Mouse (Mus musculus): Measurements from ENCODE around the gene Olfr1411. TPM values are rescaled to one million over a fixed set of nuclear protein-coding genes. Genes with fewer than 3 reads are reported as not detected.

The Olfr1411 gene
- total and polyA plus RNA-seq, 3 experiments = not detected

DNA sequence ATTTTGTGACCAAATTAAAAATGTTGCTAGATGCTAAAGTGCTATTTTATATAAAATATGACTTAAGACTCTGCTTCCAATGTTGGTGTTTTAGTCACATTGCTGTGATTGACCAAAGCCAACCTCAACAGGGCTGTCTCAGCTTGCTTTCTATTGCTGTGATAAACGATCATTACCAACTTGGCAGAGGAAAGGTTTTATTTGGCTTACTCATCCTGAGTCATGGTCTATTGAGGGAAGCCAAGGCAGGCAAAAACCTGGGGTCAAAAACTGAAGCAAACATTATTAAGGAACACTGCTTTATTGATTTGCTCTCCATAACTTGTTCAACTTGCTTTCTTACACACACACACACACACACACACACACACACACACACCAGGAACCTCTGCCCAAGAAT lies 21.8 kb downstream of the Olfr1411 start:
- Histone ChIP-seq H3K4me1 (ENCODE audit: control insufficient read depth in 1 of 2, insufficient read depth in 2 of 2) (no peaks in the 10 kb centered on the region), H3K36me3 (replicated peaks in 1 of 2; ENCODE audit: control insufficient read depth in 1 of 2, insufficient read depth in 1 of 2, low read length in 1 of 2) (no peaks in the 10 kb centered on the region), H3K27ac (ENCODE audit: insufficient read depth, low read depth) (no peak overlapping the region), H3K9ac (ENCODE audit: insufficient read depth, low read depth) (no peak overlapping the region), H3K4me2 (ENCODE audit: insufficient read depth, low read depth, poor library complexity, severe bottlenecking) (no peak overlapping the region), H3K79me2 (replicated peaks; ENCODE audit: control insufficient read depth, extremely low read depth, insufficient read depth, poor library complexity, severe bottlenecking) (no peaks in the 10 kb centered on the region), H3K9me3 (replicated peaks; ENCODE audit: low read length) (no peaks in the 10 kb centered on the region), H3K4me3 (replicated peaks in 1 of 3; ENCODE audit: low read depth in 2 of 3, low read length in 2 of 3, poor library complexity in 1 of 3) (no peak overlapping the region), H3K27me3 (replicated peaks) (peaks cover 63% of the 10 kb centered on the region)
- TF ChIP-seq RAD21 (IDR thresholded peaks at IDR 0.05; ENCODE audit: low read depth, low read length) (no peak), MEF2A (IDR thresholded peaks at IDR 0.05; ENCODE audit: borderline replicate concordance, low read depth, low read length) (no peak), NRF1 (IDR thresholded peaks at IDR 0.05; ENCODE audit: low read depth, low read length) (no peak), GABPA (IDR thresholded peaks at IDR 0.05; ENCODE audit: insufficient replicate concordance, low read depth, low read length) (no peak), KAT2A (IDR thresholded peaks at IDR 0.05; ENCODE audit: insufficient replicate concordance, low read length) (no peak), CTCF (conservative IDR thresholded peaks at IDR 0.05 in 1 of 2, IDR thresholded peaks at IDR 0.05 in 1 of 2; ENCODE audit: low read depth in 2 of 2, low read length in 2 of 2) (no peak), USF1 (IDR thresholded peaks at IDR 0.05; ENCODE audit: low read depth, low read length) (no peak), MXI1 (IDR thresholded peaks at IDR 0.05; ENCODE audit: low read depth, low read length) (no peak), IRF4 (IDR thresholded peaks at IDR 0.05; ENCODE audit: low read depth, low read length) (no peak), MAX (IDR thresholded peaks at IDR 0.05; ENCODE audit: low read length) (no peak), SIN3A (IDR thresholded peaks at IDR 0.05; ENCODE audit: low read length) (no peak), CHD2 (IDR thresholded peaks at IDR 0.05; ENCODE audit: low read length) (no peak)
- no peak for DNase-seq (ENCODE audit: extremely low read depth)
- in situ Hi-C loops (cut with MboI; ENCODE audit: low pct_ligation_motif_present, low pct_unique_long_range_greater_than_20kb, low sequenced_read_pairs) (no loop called here), dilution Hi-C loops (cut with MboI; ENCODE audit: extremely low pct_ligation_motif_present, extremely low pct_unique_long_range_greater_than_20kb, low sequenced_read_pairs) (no loop called here)

DNA sequence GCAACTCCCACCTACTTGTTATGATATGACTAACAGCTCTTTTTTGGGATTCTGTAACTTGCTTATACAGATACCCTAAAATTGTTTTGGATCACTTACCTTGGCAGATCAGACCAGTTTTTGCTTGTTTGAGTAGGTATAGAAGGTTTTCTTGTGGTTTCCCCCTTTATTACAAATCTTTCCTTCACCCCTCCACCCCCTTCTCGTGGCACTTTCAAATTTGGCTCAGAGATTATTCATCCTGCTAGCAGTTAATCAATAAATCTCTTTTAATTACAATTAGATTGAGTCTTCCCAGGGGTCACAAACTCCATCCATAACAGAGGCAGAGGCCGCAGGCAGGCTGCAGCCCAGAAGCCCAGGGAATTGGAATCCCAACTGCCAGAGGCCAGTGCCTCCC lies 23.3 kb downstream of the Olfr1411 start, which contains the start of gene Olfr12:
TSS of gene Olfr12 (plus strand) at position 301 of the 400 bp plus-strand sequence.
- Histone ChIP-seq H3K4me1 (ENCODE audit: control insufficient read depth in 1 of 2, insufficient read depth in 2 of 2) (0 out of 4 replicates have a peak, but pooled peaks cover 0 to 2% of the 10 kb centered on the region in 2 experiments), H3K79me2 (replicated peaks; ENCODE audit: control insufficient read depth, extremely low read depth, insufficient read depth, poor library complexity, severe bottlenecking) (no peaks in the 10 kb centered on the region), H3K4me3 (replicated peaks in 1 of 3; ENCODE audit: low read depth in 2 of 3, low read length in 2 of 3, poor library complexity in 1 of 3) (no peak within 1 kb of the TSS), H3K4me2 (ENCODE audit: insufficient read depth, low read depth, poor library complexity, severe bottlenecking) (no peak within 1 kb of the TSS), H3K27me3 (replicated peaks) (peaks cover 58% of the 10 kb centered on the region), H3K36me3 (replicated peaks in 1 of 2; ENCODE audit: control insufficient read depth in 1 of 2, insufficient read depth in 1 of 2, low read length in 1 of 2) (no peaks in the 10 kb centered on the region), H3K27ac (ENCODE audit: insufficient read depth, low read depth) (no peak within 1 kb of the TSS), H3K9me3 (replicated peaks; ENCODE audit: low read length) (no peaks in the 10 kb centered on the region), H3K9ac (ENCODE audit: insufficient read depth, low read depth) (no peak within 1 kb of the TSS)
- dilution Hi-C loops (cut with MboI; ENCODE audit: extremely low pct_ligation_motif_present, extremely low pct_unique_long_range_greater_than_20kb, low sequenced_read_pairs) = no loop called here
- DNase-seq (ENCODE audit: extremely low read depth) = no peak
- TF ChIP-seq GABPA (IDR thresholded peaks at IDR 0.05; ENCODE audit: insufficient replicate concordance, low read depth, low read length) = no peak
- TF ChIP-seq BHLHE40 (IDR thresholded peaks at IDR 0.05; ENCODE audit: low read depth, low read length) = no peak
- no peak for TF ChIP-seq SIN3A (IDR thresholded peaks at IDR 0.05; ENCODE audit: low read length)
- TF ChIP-seq MAX (IDR thresholded peaks at IDR 0.05; ENCODE audit: low read length) = no peak
- TF ChIP-seq PAX5 (IDR thresholded peaks at IDR 0.05; ENCODE audit: low read length) = no peak
- TF ChIP-seq MEF2A (IDR thresholded peaks at IDR 0.05; ENCODE audit: borderline replicate concordance, low read depth, low read length) = no peak
- no peak for TF ChIP-seq ZC3H11A (IDR thresholded peaks at IDR 0.05; ENCODE audit: low read depth, low read length)
- TF ChIP-seq MYC (IDR thresholded peaks at IDR 0.05; ENCODE audit: low read depth, low read length) = no peak
- TF ChIP-seq TBP (conservative IDR thresholded peaks at IDR 0.05; ENCODE audit: low read depth, low read length) = no peak
- TF ChIP-seq JUND (conservative IDR thresholded peaks at IDR 0.05; ENCODE audit: low read depth, low read length) = no peak
- TF ChIP-seq KAT2A (IDR thresholded peaks at IDR 0.05; ENCODE audit: insufficient replicate concordance, low read length) = no peak
- TF ChIP-seq NELFE (IDR thresholded peaks at IDR 0.05; ENCODE audit: low read depth, low read length) = no peak
- TF ChIP-seq EP300 (IDR thresholded peaks at IDR 0.05; ENCODE audit: low read length) = no peak
- TF ChIP-seq POLR2A (IDR thresholded peaks at IDR 0.05; ENCODE audit: low read depth, low read length) = no peak
- TF ChIP-seq ZKSCAN1 (IDR thresholded peaks at IDR 0.05; ENCODE audit: borderline replicate concordance, low read depth, low read length) = no peak
- no peak for TF ChIP-seq CHD1 (IDR thresholded peaks at IDR 0.05; ENCODE audit: low read depth, low read length)
- TF ChIP-seq MXI1 (IDR thresholded peaks at IDR 0.05; ENCODE audit: low read depth, low read length) = no peak
- TF ChIP-seq RAD21 (IDR thresholded peaks at IDR 0.05; ENCODE audit: low read depth, low read length) = no peak
- TF ChIP-seq JUN (IDR thresholded peaks at IDR 0.05; ENCODE audit: insufficient read depth, low read depth, low read length) = no peak
- no peak for TF ChIP-seq ELF1 (IDR thresholded peaks at IDR 0.05; ENCODE audit: low read depth, low read length)
- in situ Hi-C loops (cut with MboI; ENCODE audit: low pct_ligation_motif_present, low pct_unique_long_range_greater_than_20kb, low sequenced_read_pairs) = no loop called here

Data from CH12.LX (cell line).